Mouse (Mus musculus): Measurements from ENCODE around the gene Cmss1. TPM values are rescaled to one million over a fixed set of nuclear protein-coding genes. Genes with fewer than 3 reads are reported as not detected.
"Not testable (repeated sequence)": the region's sequence is repeated elsewhere in the genome, so short reads cannot be mapped to it uniquely, and the experiment has no call there.

The Cmss1 gene
- total RNA-seq, 2 experiments from 2014 or later, result 15.9 to 16.1 TPM

DNA sequence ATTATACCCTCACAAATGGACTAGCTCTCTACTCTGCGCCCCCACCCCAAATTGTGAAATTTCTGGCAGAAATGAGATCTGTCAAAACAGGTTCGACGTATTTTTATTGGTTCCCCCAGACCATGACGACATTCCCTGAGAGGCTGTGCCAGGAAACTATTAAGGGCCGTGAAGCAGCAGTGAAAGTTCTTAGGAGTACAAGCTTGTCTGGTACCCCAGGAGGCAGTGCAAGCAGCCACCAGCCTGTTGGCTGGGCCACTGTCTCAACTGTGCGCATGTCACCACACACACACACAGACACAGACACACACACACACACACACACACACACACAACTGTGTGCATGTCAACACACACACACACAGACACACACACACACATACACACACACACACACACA lies 208.8 kb downstream of the Cmss1 start:
- no peak for DNase-seq (ENCODE audit: low spot score in 2 of 2)

- no peak for DNase-seq (ENCODE audit: low spot score in 2 of 2)
Measured at GRCm38 (mm10) chr16:57396249-57396648, 210.4 kb downstream of the Cmss1 start.

GRCm38 (mm10) chr16:57393161-57393560 lies 213.5 kb downstream of the Cmss1 start:
- peak in 1 of 2 experiments; percentile 6 for DNase-seq (ENCODE audit: low spot score in 2 of 2)

GRCm38 (mm10) chr16:57392461-57392860 lies 214.2 kb downstream of the Cmss1 start:
- DNase-seq (ENCODE audit: low spot score in 2 of 2), result no peak

DNA sequence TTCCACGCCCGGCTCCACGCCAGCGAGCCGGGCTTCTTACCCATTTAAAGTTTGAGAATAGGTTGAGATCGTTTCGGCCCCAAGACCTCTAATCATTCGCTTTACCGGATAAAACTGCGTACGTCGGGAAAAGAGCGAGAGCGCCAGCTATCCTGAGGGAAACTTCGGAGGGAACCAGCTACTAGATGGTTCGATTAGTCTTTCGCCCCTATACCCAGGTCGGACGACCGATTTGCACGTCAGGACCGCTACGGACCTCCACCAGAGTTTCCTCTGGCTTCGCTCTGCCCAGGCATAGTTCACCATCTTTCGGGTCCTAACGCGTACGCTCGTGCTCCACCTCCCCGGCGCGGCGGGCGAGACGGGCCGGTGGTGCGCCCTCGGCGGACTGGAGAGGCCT lies 215.5 kb downstream of the Cmss1 start:
- not testable (repeated sequence) for DNase-seq (ENCODE audit: low spot score in 2 of 2)

- DNase-seq (ENCODE audit: low spot score in 2 of 2), result peak; percentile 26 to 68
Measured at GRCm38 (mm10) chr16:57389566-57390251, 217.0 kb downstream of the Cmss1 start.

- DNase-seq (ENCODE audit: low spot score in 2 of 2), result no peak
Measured at GRCm38 (mm10) chr16:57384274-57384673, 222.4 kb downstream of the Cmss1 start.

DNA sequence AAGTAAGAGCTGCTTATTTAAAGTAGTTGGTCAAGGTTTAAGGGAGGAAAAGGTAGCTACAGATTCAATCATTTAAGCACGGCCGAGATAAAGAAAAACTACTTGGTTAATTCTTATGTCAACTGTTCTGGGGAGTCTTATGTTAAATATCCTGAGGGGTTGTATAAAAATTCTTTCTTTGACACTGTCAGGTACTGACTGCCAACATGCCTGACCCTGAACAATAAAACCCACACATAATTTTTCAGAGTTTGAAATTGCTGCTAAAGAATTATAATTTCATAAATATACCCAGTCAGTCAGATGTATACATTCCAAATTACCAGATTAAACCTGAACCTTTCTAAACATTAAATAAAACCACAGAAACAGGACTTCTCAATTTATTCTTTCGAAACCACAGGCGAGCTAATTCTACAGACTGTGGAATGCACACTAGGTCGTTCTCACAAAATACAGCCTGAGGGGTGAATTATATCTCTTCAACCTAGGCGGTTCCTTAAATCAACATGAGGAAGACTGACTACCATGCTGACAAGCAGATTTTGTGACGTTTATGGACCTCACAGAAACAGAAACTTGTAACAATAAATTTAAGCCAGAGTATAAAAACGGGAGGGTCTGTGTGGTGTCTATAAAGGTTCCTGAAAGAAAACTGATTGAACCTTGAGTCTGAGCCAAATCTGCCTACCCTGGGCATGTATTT lies 223.2 kb downstream of the Cmss1 start:
- DNase-seq (ENCODE audit: low spot score in 2 of 2), result no peak

DNA sequence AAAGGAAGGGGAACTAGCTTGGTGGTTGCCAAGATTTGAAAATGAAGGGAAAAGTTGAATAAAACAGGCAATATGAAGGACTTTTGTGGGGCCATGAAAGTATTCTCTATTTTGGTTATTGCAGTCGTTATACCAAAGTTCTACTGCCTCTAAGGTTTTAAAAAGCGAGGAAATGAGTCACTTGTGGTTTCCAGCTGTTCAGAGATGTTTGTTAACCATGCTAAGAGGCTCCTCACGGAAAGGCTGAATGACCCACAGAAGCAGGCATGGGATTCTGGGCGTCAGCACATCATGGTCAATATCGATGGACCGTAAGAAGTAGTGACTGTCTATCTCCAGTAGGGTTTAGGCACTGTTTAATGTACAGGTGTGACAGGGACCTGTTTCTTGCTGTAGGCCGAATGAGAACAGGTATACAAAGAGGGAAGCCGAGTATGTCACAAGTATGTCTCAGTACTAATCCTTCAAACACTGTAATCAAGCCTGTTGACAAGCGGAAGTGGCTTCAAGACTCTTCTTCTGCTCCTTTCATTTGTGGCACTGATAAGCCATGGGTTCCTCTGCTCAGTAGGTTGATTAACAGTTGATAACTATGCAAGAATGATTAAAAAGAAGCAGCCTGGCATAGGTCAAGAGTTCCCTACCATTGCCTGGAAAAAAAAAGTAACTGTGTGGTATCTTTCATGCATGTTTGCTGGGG lies 227.9 kb downstream of the Cmss1 start:
- no peak for DNase-seq (ENCODE audit: low spot score in 2 of 2)

GRCm38 (mm10) chr16:57375248-57375837 lies 231.3 kb downstream of the Cmss1 start:
- no peak for DNase-seq (ENCODE audit: low spot score in 2 of 2)

GRCm38 (mm10) chr16:57372156-57372555 lies 234.5 kb downstream of the Cmss1 start:
- no peak for DNase-seq (ENCODE audit: low spot score in 2 of 2)

GRCm38 (mm10) chr16:57369846-57370496 lies 236.7 kb downstream of the Cmss1 start:
- DNase-seq (ENCODE audit: low spot score in 2 of 2), result no peak

DNA sequence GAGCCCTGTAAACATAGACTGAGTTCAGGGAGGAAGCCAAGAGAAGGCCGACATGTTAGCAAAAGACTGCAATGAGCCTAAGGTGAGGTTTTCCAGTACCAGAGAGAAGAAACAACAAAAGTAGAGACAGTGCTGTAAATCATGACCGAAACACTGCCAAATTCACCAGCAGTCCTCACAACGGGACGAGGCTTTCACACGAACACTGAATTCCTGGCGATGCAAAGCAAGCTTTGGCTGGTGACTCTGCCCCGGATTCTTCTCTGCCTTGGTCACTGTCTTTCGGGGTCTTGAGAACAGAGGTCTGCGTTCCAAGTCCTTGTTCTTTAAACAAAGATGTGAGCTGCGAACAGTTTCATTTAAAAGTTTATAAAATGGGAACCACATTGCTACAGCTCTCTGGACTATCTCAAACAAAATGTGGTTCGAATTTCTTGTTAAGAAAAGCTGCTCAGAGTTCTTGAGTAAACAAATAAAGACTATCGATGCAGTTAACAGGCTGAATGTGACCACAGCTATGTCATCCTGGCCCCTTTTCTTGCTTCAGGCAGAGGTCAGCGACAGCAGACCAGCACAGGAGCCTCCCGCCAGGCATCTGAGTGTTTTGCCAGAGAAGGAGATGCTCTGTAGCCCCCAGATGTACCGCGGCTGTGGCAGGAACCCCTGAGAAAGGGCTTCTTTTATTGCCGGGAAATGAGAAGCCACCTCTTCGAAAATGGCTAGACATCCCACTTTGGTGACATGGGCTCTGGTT lies 239.5 kb downstream of the Cmss1 start:
- DNase-seq (ENCODE audit: low spot score in 2 of 2), result no peak

DNA sequence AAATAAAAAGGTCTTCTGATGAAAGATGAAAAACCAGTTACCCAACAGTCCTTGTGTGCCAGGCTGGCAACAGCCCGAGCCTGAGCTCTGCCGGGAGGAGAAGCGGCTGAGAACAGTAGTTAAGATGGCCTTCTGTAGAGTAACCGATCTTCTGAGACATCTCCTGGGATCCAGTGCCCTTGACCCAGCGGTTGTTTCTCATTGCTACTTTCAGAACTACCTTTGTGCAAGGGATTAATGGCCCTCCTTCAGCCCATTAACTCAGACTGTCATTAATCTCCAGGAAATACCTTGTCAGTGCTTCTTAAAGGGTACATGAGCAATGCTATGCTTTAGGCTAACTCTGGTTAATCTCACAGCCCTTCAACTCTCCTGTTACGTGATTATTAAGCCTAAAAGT lies 240.5 kb downstream of the Cmss1 start:
- DNase-seq (ENCODE audit: low spot score in 2 of 2), result no peak

GRCm38 (mm10) chr16:57364498-57364897 lies 242.2 kb downstream of the Cmss1 start:
- DNase-seq (ENCODE audit: low spot score in 2 of 2), result no peak

DNA sequence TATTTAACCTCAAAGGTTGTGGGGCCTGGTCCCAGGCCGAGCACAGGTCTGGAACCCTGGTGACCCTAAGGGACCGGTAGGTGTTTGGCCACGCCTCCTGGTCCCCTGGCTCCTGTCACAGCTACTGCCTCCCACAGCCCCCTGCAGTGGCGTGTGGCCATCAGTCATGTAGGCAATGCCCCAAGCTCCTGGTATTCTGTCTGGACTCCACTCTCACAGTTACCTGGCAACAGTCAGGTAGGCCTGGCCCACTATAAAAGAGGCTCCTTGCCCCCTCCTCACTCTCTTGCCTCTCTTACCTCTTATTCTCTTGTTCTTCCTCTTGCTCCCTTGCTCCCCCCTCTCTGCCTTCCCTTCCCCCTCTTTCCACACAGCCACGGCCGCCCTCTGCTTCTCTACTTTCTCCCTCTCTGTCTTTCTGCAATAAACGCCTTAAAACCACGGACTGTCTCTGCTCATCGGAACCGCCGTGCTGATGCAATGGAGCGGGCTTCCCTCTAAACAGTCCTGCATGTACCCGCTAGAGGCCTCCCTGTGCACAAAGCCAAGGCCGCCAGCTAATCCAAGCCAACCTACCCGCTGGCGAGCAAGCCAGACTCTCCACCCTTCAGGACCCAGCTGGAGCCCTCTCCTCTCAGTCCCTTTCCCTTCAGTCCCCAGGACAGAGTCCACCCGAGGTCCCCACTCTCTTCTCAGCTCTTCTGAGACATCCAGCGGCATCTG lies 243.8 kb downstream of the Cmss1 start:
- peak; percentile 36 to 60 for DNase-seq (ENCODE audit: low spot score in 2 of 2)

DNA sequence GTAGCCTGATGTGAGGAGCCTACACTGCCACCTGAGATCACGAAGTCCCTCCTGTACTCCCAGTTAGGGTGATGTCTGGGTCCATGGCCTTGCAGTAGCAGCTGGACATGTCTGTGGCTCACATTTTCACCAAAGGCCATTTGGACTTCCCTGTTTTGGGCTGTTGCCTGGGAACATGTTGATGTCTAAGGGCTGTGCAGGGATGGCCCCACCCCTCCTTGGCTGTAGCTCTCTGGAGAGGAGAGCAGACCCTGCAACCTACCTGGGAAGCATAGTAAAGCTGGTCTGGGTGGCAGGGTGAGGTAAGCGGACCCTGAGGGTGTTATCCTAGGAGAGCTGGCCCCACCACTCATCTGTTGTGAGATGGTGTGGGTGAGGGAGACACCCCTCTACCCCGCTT lies 245.9 kb downstream of the Cmss1 start:
- DNase-seq (ENCODE audit: low spot score in 2 of 2), result no peak

GRCm38 (mm10) chr16:57359251-57359650 lies 247.4 kb downstream of the Cmss1 start:
- DNase-seq (ENCODE audit: low spot score in 2 of 2), result no peak

GRCm38 (mm10) chr16:57357011-57357410 lies 249.7 kb downstream of the Cmss1 start:
- DNase-seq (ENCODE audit: low spot score in 2 of 2), result no peak

DNA sequence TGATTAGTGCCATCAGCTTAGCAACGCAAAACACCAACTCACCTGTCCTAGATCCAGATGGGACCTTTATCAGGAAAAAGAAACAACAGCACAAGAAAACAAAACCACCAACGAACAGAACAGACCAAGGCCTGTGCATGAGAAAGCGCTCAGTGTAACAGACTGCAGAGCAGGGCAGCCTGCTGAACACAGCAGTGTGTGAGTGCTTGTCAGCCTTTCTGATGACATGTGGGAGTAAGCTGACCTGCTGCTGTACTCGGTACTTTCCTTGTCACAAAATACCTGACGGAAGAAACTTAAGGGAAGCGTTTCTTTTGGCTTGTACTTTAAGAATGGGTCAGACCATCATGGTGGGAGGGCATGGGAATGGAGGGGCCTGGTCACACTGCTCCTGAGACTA lies 250.2 kb downstream of the Cmss1 start:
- no peak for DNase-seq (ENCODE audit: low spot score in 2 of 2)

All from layer of hippocampus, postnatal 14 days (tissue).